Mouse (Mus musculus): ENCODE measurements at regions not wholly inside any gene's neighbourhood (a gene's known extent, or its start where the extent isn't known, plus 50 kb on each side); places are given as distances from the start of the nearest gene placed in this dataset.

- peak; percentile 39 for DNase-seq (ENCODE audit: low read depth)
These were observed 56.6 kb downstream of the Olig3 start for GRCm38 (mm10) chr10:19412926-19413325.

DNA sequence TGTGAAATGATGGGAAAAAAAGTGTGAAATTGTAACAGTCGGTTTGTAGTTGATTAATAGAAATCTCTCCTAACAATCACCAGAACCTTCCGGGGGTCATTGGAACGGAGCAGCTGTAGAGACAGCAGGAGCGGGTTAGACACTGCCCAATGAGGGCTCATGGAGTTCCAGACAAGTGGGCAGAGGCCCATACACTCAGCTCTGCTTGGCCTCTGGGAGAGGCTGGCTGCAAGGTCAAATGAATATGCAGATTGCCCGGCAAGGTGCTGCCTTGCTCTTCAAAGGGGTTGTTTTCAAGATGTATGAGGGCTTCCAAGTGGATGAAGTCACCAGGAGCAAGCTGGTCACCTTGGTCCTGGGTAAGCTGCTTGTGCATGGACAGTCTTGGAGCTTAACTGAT, 57.6 kb downstream of the Olig3 start:
- no peak for DNase-seq (ENCODE audit: low read depth)

GRCm38 (mm10) chr10:19414834-19415233, 58.5 kb downstream of the Olig3 start:
- no peak for DNase-seq (ENCODE audit: low read depth)

GRCm38 (mm10) chr10:19424030-19424429, 67.7 kb downstream of the Olig3 start:
- no peak for DNase-seq (ENCODE audit: low read depth)

- DNase-seq (ENCODE audit: low read depth) = no peak
These were observed 68.6 kb downstream of the Olig3 start for GRCm38 (mm10) chr10:19424961-19425360.

- DNase-seq (ENCODE audit: low read depth) = no peak
These were observed 70.5 kb downstream of the Olig3 start for GRCm38 (mm10) chr10:19426835-19427234.

DNA sequence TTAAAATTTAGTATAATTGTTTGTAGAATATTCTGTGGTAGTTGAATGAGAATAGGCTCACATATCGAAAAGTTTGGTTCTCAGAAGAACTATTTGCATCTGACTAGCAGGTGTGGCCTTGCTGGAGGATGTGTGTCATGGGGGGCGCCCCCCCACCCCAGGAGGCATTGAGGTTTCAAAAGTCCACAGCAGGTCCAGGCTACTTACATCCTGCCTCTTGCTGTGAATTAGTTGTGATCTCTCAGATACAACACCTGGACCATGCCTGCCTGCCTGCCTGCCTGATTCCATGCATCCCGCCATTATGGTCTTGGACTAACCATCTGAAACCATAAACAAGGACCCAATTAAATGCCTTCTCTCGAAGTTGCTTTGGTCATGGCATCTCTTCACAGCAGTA, 76.2 kb downstream of the Olig3 start:
- DNase-seq (ENCODE audit: low read depth) = no peak

DNA sequence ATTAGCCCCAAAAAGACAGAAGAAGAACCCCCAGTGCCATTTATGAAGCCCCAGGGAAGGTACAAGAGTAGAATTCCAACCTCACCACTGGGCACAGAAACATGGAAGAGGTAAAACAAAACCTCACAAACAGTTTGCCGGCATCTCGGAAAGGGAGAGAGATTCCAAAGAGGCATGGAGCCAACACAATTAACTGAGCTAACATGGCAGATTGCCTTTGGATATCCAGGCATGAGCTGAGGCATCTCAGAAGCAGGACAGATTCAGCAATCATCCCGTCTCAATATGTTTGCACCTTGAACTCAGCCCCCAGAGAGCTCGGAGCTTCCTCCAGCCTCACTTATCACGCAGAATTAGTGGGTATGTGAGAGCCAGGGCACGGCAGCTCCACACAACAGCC, 78.3 kb downstream of the Olig3 start:
- DNase-seq (ENCODE audit: low read depth) = no peak

GRCm38 (mm10) chr10:19441807-19442206, 85.5 kb downstream of the Olig3 start:
- DNase-seq (ENCODE audit: low read depth) = no peak

DNA sequence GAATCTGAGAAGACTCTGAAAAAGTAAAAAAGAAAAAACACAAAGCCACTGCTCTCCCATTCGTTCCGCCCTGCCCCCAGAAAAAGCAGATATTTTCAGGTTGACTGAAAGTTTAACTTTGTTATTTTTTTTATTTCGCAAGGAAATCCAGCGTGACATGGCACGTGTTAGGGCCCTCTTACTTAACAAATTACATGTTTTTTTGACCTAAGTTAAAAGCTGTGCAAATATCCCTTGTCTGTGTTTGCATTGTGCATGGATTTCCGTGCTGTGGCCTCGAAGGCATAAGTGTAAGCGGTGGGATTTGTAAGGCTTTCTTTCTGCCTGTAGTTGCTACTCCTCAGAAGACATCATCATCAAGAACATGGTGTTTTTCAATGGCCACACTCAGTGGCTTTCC, 87.2 kb downstream of the Olig3 start:
- no peak for DNase-seq (ENCODE audit: low read depth)

DNA sequence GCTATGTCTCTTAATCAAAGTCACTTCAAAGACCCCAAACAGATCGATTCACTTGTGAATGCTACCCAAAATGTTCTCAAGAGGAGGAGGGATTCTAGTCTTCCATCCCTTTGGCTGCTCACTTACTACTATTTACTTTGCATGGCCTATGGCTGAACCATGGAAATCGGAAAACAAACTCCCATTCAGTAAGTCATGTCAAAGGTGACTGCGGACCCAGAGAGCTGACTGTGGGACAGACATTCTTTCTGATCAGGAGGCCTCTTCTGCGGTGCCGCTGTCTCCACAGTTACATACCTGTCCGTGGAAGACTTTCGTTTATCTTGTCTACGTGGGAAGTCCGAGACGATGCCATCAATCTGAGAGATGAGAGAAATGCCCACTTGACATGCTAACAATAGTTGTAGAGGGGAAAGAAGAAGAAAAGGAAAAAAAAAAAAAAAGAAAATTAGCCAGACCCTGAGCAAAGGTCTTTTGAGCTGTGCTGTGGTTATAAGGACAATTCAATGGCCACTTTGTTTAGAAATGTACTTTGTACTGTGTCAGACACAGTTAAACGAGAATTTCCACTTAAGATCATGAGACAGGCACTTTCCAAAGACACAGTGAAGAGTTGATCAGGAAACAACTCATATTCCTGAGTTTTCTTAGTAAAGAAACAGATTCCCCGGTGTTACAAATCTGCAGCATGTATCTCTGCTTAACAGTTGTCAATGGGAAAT, 92.7 kb downstream of the Olig3 start:
- no peak for DNase-seq (ENCODE audit: low read depth)

- DNase-seq (ENCODE audit: low read depth) = no peak
These were observed 102.7 kb downstream of the Olig3 start for GRCm38 (mm10) chr10:19459053-19459452.

DNA sequence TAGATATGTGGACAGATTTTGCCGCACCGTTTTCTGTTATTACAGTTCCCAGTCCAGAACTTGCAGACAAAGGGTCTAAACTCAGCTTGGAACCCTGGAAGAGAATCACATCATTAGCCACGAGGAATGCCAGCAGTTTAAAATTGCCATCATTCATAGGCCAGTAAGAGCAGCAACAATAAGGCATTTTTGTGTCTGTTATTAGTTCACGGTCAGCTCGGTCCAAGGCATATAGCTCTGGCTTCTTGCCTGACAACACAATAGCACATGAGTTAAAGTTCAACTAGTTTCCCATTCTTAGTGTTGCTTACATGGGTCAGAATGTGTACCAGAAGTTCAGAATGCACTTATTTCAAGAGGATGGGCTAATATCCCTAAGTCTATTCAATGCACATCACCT, 103.4 kb downstream of the Olig3 start:
- DNase-seq (ENCODE audit: low read depth) = no peak

GRCm38 (mm10) chr10:19460164-19460563, 103.8 kb downstream of the Olig3 start:
- no peak for DNase-seq (ENCODE audit: low read depth)

GRCm38 (mm10) chr10:19463800-19464199, 107.5 kb downstream of the Olig3 start:
- no peak for DNase-seq (ENCODE audit: low read depth)

DNA sequence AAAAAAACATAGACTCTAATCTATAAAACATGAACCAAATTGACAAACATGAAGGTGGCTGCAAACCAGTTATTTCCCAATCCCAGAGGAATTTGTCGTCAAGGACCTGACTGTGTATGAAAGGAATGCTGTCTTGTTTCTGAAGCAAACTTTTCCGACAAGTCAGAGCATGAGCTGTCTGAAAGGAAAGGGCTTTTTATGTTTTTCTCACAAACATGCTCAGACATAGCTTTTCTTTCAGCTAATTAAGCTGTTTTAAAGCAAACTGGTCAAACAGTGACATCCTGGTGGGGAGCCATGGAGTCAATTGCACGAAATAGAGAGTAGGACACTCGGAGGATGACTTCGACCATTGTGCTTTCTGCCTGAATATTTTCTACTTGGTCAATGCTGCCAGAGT, 108.2 kb downstream of the Olig3 start:
- DNase-seq (ENCODE audit: low read depth) = no peak

GRCm38 (mm10) chr10:19471349-19472040, 115.2 kb downstream of the Olig3 start:
- DNase-seq (ENCODE audit: low read depth) = no peak

GRCm38 (mm10) chr10:19472066-19472465, 115.7 kb downstream of the Olig3 start:
- no peak for DNase-seq (ENCODE audit: low read depth)

DNA sequence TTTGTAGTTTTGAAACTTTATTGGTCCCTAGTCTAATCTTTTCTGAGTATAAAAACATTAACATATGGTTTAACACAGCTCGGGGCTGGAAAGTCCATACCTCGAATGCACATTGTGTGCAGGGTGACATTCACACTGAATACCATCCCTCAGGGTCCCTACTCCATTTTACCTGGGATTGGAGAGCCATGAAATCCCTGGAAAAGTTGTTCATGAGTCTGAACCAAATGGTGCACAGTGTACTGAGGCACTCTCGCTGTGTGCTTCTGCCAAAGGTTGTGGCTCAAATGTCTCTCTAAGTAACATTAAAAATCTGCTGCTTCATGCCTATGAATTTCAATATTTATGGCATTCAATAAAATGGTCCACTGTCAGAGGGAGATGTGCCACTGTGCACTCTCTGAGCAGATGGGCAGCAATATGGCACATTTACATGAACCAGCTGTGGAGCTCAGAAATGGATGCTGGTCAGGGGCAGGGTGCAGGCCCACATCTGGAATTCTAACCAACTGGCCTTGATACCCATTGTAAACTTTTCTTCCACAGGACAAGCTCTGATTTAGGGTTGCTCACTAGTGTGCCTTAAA, 116.7 kb downstream of the Olig3 start:
- no peak for DNase-seq (ENCODE audit: low read depth)

- no peak for DNase-seq (ENCODE audit: low read depth)
These were observed 106.1 kb upstream of the Ifngr1 start for GRCm38 (mm10) chr10:19485537-19486135.

- no peak for DNase-seq (ENCODE audit: low read depth)
These were observed 101.2 kb upstream of the Ifngr1 start for GRCm38 (mm10) chr10:19490500-19490899.

DNA sequence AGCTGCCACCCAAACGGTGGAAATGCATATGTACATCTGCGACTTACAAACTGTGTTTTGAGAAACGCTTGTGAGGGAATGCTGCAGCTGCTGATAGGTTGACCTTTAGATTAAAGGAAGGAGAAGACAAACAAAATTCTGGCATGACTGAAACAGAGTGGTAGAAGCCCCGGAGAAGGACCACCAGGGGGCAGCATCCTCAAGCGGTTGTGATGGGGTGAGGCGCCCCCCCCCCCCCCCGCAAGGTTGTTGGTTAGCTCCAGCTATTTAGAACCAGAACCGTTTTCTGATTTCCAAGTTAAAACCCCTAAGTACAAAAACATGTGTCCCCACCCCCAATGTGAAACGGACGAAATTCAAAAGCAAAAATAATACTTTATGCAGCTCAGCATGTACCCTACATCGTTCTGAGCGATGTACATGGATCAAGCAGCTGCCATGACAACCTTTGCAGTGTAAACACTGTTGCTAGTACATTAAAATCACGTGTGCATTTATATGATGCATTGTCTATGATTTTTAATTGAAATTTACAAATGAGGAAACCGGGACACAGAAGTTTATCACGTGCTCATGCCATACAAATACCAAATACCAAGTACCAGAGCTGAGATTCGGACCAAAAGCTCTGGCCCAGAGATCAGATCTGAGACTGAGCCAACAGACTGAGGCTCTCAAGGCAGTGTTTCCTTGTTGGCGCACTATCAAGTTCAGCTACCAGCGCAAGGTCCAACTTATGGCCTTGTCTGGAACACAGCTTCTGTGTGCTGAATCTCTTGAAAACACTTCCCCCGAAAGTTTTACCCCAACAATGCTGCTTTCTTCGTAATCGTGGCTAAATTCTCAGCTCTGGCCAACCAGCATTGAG, 100.0 kb upstream of the Ifngr1 start:
- peak; percentile 89 for DNase-seq (ENCODE audit: low read depth)

Measured in induced T-regulatory cell, adult 2 months (primary cell).